Mouse (Mus musculus) c-Kit-negative CD71-positive TER-119-positive erythroid progenitor cells, embryonic 14.5 days (primary cell): ENCODE measurements around the gene Med24.

Experiments used
- DNase-seq: peaks from one replicate; pipeline ENCODE4 v3.0.0-alpha.2; 2013; ENCODE audit warnings: low read depth, low spot score

The Med24 gene

DNA sequence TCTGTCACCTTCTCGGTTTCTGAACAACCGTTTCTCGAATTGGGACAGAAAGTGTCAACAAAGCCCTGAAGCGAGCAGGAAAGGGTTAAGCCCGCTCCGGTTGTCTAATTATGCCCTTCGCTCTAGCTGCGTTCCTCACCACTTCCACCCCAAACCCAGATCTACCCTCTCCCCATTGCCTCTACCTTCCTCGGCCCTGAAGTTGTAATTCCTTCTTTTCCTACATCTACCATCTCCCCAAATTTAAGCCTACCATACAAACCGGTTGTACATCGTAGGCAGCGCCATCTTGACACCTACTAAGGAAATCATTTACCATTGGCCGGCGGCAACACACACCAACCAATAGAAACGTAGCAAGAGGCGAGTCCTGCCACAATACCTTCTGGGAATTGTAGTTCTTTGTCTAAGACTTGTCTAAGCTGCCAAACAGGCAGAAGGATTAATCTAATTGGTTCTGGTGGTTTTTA, at the start of gene Med24:
Gene Med24, minus strand, starts transcription at position 317 of the 470 bp plus-strand sequence.
- peak; percentile 83 for DNase-seq

DNA sequence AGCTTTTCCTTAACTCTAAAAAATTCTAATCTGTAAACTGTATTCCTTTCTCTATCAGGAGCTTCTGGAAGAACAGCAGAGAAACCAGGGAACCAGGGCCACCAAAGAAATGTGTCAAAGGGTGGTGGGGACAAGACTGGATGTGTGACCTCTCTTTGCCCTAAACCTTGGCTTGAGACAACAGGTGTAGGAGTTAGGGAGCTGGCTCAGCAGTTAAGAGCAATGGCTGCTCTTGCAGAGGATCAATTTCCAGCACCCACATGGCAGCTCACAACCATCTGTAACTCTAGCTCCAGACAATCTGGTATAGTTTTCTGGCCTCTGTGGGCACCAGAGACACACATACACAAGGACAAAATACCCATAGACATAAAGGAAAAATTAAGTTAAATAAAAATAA, 48.7 kb upstream of the Med24 start:
- no peak for DNase-seq

GRCm38 (mm10) chr11:98776843-98777590, 47.8 kb upstream of the Med24 start:
- DNase-seq = no peak

DNA sequence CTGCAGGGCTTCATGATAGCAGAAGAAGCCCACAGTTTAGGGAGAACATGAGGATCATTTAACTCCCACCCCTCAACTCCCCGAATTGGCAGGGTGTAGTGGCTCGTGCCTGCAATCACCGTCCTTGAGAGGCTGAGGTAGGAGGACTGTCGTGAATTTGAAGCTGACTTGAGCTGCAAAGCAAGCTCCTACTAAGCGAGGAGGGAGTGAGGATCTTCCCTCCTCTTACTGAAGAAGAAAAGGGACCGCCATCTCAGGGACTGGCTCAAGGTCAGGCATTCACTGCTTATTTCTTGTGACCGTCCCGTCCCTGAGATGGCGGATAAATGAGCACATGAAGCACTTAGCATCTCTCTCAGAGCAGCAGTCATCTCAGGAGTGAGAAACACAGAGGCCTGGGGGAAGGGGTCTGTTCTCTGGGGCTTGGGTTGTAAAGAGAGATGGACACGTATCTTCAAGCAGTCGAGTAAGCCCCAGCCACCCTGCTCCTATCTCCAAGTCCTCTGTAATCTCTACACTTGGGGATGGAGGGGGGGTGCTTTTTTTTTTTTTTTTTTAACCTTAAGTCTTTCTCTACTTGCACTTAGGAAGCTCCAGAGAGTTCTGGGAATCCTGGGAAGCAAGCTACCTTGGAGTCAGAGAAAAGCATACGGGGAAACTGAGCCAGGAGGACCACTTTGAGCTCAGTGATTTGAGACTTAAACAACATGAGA, 47.0 kb upstream of the Med24 start:
- DNase-seq = no peak

DNA sequence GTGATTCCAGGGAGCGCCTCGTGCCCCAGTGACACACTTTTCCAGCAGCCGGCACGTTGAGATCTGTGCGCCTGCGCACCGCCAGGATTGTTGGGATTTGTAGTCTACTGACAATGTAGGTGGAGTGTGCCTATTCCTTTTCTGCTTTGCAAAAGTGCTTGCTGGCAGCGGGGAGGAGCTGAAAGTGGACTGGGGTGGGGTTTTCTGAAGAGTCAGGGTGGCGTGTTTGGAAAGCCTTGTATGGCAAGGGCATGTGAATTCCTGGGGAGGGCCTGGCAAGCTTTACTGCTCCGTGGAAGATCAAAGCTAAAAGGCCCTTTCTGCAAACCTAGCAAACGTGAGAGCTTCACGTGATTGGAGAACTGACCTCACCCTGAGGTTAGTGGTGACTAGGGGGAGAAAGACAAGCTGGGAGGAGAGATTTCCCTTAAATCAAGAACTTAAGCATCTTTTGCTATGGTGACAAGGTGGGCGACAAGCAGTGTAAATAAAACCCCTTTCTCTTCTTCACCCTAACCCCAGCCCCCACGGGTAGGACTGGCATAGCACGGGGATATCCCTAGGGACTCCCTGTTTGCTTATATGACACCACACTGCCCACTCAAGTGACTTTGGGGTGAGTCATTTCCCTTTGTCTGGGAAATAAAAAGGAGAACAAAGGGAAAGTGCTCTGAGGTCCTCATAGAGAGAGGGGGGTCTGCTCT, 46.3 kb upstream of the Med24 start:
- no peak for DNase-seq

GRCm38 (mm10) chr11:98774582-98775347, 45.5 kb upstream of the Med24 start, which contains the start of gene Nr1d1:
Gene Nr1d1, minus strand, starts transcription at chr11:98775333.
- DNase-seq = no peak

DNA sequence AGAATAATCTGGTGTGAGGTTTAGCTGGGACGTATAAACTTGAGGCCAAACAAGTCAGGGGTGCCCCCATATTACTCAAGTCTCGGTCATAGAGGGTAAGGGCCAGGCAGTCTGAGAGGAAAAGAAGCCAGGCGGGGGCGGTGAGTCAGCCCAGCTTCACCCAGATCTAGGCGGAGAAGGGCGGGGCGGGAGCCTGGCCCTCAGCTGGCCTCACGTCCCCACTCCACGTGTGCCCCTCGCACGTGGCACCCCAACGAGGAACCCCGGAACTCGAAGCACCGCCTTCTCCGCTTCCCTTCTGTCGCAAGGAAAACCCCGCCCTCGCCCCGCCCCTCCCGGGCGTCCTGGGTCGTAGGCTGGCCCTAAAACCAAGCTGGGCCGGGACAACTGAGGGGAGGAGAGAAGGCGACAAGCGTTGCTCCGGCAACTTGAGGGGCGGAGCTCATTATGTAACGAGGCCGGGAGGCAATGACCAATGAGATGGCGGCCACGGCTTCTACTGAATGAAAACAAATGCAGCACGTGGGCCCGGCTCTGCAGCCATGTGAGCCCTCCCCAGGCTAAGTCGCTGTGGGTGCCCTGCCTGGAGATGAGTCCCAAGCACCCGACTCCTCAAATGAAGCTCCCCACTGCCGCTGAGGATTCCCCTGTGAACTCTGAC, 44.5 kb upstream of the Med24 start:
- DNase-seq = peak; percentile 95

DNA sequence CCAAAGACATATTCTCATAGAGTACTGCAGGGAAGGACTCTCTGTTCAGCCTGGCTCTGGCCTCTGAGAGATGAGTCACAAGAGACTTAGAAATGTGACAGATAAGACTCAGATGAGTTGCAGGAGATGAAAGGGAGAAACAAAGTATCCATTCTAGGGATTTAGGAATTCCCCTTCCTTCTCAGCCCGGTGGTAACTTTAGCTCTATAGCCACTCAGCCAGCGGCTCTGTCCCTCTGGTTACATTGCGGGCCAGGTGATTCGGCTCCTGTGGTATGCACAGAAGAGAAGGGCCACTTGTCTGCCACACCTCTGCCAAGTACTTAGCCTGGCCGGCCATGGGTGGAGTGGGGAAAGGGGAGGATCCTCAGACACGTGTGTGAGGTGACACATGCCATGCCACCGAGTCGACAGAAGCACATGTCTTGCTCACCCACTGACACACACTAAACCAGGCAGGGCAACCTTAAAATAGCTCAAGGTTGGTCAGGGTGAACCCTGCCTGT, 43.5 kb upstream of the Med24 start:
- DNase-seq = no peak

GRCm38 (mm10) chr11:98771844-98772525, 42.8 kb upstream of the Med24 start:
- DNase-seq = no peak

- no peak for DNase-seq
Measured at GRCm38 (mm10) chr11:98771131-98771530, 41.9 kb upstream of the Med24 start.

- no peak for DNase-seq
Measured at GRCm38 (mm10) chr11:98770096-98770975, 41.1 kb upstream of the Med24 start.

- DNase-seq = no peak
Measured at GRCm38 (mm10) chr11:98769007-98769954, 40.0 kb upstream of the Med24 start.

- DNase-seq = no peak
Measured at GRCm38 (mm10) chr11:98768127-98769006, 39.1 kb upstream of the Med24 start.

- DNase-seq = no peak
Measured at GRCm38 (mm10) chr11:98767713-98768112, 38.5 kb upstream of the Med24 start.

DNA sequence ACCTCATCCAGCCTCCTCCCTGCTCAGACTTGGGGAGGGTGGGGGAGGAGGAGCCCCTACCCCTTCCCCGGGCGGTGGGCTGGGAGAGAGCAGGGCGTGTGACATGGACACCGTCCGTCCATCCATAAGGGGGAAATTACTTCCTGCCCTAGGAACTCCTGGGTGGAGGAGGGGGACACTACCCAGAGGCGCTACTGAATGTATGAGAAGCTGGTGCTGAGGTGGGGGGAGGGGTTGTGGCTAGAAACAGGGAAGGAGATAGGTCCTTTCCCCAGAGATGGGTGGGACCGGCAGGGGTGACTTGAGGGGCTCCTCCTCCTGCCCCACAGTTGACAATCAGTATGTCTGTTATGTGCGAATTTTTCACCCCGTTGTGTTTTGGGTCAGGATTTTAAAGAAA, 38.0 kb upstream of the Med24 start:
- DNase-seq = no peak

DNA sequence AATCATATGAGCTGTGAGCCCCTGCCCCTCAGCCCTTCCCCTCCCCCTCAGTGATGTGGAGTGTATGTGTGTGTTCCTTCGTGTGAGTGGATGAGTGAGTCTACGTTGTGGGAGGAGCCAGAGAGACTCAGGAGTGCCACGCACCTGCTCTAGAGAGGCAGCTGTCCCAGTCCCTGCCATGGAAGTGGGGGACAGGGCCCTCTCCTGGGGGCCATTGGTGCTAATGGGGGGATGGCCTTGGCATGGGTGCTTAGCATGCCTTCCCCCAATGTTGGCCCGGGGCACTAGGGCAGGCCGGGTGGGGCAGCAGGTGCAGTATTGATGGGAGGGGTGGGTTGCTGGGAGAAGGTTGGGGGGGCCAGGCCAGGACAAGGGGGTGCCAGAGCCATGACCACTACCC, 37.6 kb upstream of the Med24 start:
- DNase-seq = no peak

- no peak for DNase-seq
Measured at GRCm38 (mm10) chr11:98766346-98766745, 37.1 kb upstream of the Med24 start.
